Mouse (Mus musculus) midbrain, embryonic 16.5 days (tissue): ENCODE results near the gene Ccne1. TPM values are rescaled to one million over a fixed set of nuclear protein-coding genes. Genes with fewer than 3 reads are reported as not detected.
A peak's percentile ranks its signal among the peaks of the same experiment; 100 is the strongest.

ENCODE experiments used
- ATAC-seq: fragments of 200-750 bp; cut with Nextera tagmentation; 2 replicates; pipeline ENCODE4 v1.8.0; 2017; ENCODE audit warnings: moderate TSS enrichment
- H3K27ac ChIP-seq: fragments of 300-500 bp; sonication (generic); 2 replicates; pipeline ENCODE4 v1.5.1; 2014; ENCODE audit warnings: mild to moderate bottlenecking, low read length, mixed read lengths
- H3K27me3 ChIP-seq: fragments of 300-500 bp; sonication (generic); 2 replicates; pipeline ENCODE4 v1.6.1; 2014; ENCODE audit warnings: low read depth, low read length, mixed read lengths; ENCODE audit not compliant: control insufficient read depth, insufficient read depth
- H3K36me3 ChIP-seq: fragments of 300-500 bp; sonication (generic); 2 replicates; pipeline ENCODE4 v1.6.1; 2014; ENCODE audit warnings: mild to moderate bottlenecking, low read length, moderate library complexity, mixed read lengths; ENCODE audit not compliant: control insufficient read depth, insufficient read depth
- H3K4me1 ChIP-seq: fragments of 300-500 bp; sonication (generic); 2 replicates; pipeline ENCODE4 v1.6.1; 2014; ENCODE audit warnings: mild to moderate bottlenecking, low read length, mixed read lengths; ENCODE audit not compliant: control insufficient read depth, insufficient read depth
- H3K4me2 ChIP-seq: fragments of 300-500 bp; sonication (generic); 2 replicates; pipeline ENCODE4 v1.6.1; 2014; ENCODE audit warnings: mild to moderate bottlenecking, low read length, mixed read lengths
- H3K4me3 ChIP-seq: fragments of 300-500 bp; sonication (generic); 2 replicates; pipeline ENCODE4 v1.5.1; 2014; ENCODE audit warnings: low read depth, mild to moderate bottlenecking, low read length, moderate library complexity, mixed read lengths
- H3K9ac ChIP-seq: fragments of 300-500 bp; sonication (generic); 2 replicates; pipeline ENCODE4 v1.6.1; 2014; ENCODE audit warnings: low read depth, low read length, mixed read lengths
- H3K9me3 ChIP-seq: fragments of 300-500 bp; sonication (generic); replicated peaks from 2 replicates; pipeline ENCODE4 v1.6.1; 2014; ENCODE audit warnings: mild to moderate bottlenecking, low read length, mixed read lengths; ENCODE audit not compliant: control insufficient read depth, poor library complexity, severe bottlenecking
- WGBS: fragments of 180-500 bp; shearing (Covaris S2); extraction: QIAGEN DNeasy Blood & Tissue Kit; methylation state at CpG from one replicate; pipeline ENCODE4 v1.1.7; 2014; 5-methylcytosine and 5-hydroxymethylcytosine counted together
- polyA plus RNA-seq: library from polyadenylated mRNA; unstranded; fragments of >200 nt; fragmentation: Nextera tagmentation; extraction: Ambion mirVana; gene quantifications from 2 replicates; pipeline ENCODE4 v1.2.1, GENCODE M21; 2015

Ccne1 gene
- polyA plus RNA-seq, 1 experiment from 2014 or later = 13.2 TPM

DNA sequence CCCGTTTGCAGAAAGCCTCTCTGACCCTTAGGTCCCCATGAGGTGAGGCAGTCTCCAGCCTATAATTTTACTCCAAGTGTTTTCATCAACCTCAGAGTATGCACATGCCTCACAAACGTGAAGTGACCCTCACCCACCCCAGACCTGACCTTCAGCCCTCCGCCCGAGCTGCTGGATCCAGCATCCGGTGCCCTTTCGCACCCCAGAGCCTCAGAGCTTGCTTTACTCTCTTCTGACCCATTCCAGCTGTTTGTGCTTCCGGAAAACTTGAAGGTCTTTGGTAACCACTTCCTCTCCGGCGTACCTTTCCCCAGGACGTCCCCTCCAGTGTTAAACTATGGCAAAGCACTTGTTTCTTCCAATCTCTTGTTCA lies 912 bp upstream of the Ccne1 start:
- ATAC-seq = no peak; the same call in 1 of the 2 replicates
- Histone ChIP-seq H3K9me3 (no peaks in the 10 kb centered on the region), H3K27ac (no peak overlapping the region), H3K36me3 (no peaks in the 10 kb centered on the region), H3K27me3 (peaks cover 3% of the 10 kb centered on the region; the same call in 1 of the 2 replicates), H3K4me3 (peak overlapping the region; percentile 73), H3K4me2 (peak overlapping the region; percentile 94), H3K9ac (peak overlapping the region; percentile 73), H3K4me1 (peaks cover 12% of the 10 kb centered on the region; the same call in 1 of the 2 replicates)
- 34% methylated on average over 10 of the region's 10 CpGs for WGBS

DNA sequence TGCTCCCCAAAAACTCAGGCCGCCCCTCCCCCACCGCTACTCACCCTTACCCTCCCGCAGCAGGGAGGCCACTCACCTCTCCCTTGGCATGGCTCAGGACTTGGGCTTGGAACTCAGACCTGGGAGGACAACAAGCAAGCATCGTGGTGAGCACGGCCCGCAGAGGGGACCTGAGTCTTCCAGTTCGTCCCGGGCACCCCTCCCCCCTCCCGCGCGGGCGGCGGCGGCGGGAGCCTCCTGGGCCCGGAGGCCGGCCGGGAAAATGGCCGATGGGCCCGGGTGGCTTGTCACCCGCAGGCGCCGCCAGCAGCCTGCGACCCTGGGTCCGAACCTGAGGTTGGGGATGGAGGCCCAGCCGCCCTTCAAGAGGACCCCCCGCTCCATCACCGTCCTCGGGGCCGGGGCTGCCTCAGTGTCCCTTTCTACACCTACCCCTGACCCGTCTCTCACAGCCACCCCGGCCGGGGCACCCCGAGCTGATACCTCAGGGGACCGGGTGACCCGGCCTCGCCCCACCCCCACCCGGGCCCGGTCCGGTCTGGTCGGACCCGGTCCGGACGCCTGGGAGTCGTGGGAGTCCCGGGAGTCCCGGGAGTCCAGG lies 523 bp downstream of the Ccne1 start:
- ATAC-seq = peak; percentile 71
- H3K4me2 ChIP-seq = peak overlapping the region; percentile 94

DNA sequence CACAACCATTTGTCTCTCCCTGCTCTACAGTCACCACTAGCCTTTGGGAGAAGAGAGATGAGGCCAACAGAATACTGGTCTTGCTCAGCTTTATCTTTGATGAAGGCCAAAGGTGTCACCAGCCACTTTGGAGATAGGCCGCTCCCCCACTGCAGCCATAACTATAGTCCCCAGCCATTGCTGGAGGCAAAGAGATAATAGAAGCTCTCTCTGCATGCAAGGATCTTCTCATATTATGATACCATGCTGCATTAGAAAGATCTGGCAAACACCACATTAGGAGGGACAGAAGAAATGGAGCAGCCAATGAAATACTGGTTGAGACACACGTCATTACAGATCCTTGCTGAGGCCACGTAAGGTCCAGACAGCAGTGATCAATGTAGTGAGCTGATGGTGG lies 2.0 kb downstream of the Ccne1 start:
- no peak for ATAC-seq
- no peak overlapping the region for H3K9ac ChIP-seq
- WGBS = 86% methylated on average over 3 of the region's 3 CpGs
- no peak overlapping the region for H3K27ac ChIP-seq
- 0 out of 2 replicates have a peak, but pooled peaks cover 2% of the 10 kb centered on the region for H3K36me3 ChIP-seq
- H3K4me1 ChIP-seq = peaks cover 12% of the 10 kb centered on the region; the same call in 1 of the 2 replicates
- no peak overlapping the region for H3K4me2 ChIP-seq
- H3K9me3 ChIP-seq = no peaks in the 10 kb centered on the region
- no peak overlapping the region for H3K4me3 ChIP-seq
- H3K27me3 ChIP-seq = peaks cover 3% of the 10 kb centered on the region; the same call in 1 of the 2 replicates

More for the DNA sequence above, 523 bp downstream of the Ccne1 start:
- H3K9me3 ChIP-seq = no peaks in the 10 kb centered on the region
- no peaks in the 10 kb centered on the region for H3K36me3 ChIP-seq
- H3K27me3 ChIP-seq = peaks cover 3% of the 10 kb centered on the region; the same call in 1 of the 2 replicates
- H3K27ac ChIP-seq = no peak overlapping the region; the same call in 1 of the 2 replicates
- peak overlapping the region; percentile 78 for H3K9ac ChIP-seq
- H3K4me3 ChIP-seq = peak overlapping the region; percentile 73
- under 1% methylated on average over 38 of the region's 47 CpGs for WGBS
- H3K4me1 ChIP-seq = peaks cover 12% of the 10 kb centered on the region; the same call in 1 of the 2 replicates

DNA sequence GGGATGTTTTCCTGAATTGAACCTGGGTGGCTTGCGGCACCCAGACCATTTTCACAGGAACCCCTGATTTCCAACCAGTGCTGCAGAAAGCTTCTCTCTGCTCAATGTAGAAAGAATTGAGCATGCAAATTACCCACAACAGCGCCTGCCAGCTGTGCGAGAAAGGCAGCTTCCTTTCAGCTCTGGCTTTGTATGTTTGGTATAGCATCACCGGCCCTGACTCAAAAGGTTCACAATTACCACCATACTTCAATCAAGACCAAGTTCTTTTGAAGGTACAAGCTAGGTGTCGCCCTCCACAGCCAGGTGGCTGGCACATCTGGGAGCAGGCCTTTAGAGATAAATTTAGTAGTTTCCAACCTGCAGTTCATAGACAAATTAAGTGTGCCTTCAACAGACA lies 3.2 kb downstream of the Ccne1 start:
- Histone ChIP-seq H3K4me1 (peaks cover 12% of the 10 kb centered on the region; the same call in 1 of the 2 replicates), H3K27ac (no peak overlapping the region), H3K36me3 (0 out of 2 replicates have a peak, but pooled peaks cover 4% of the 10 kb centered on the region), H3K4me2 (no peak overlapping the region), H3K4me3 (no peak overlapping the region), H3K9me3 (no peaks in the 10 kb centered on the region), H3K9ac (no peak overlapping the region), H3K27me3 (no peaks in the 10 kb centered on the region)
- 68% methylated on average over 5 of the region's 5 CpGs for WGBS
- no peak for ATAC-seq

DNA sequence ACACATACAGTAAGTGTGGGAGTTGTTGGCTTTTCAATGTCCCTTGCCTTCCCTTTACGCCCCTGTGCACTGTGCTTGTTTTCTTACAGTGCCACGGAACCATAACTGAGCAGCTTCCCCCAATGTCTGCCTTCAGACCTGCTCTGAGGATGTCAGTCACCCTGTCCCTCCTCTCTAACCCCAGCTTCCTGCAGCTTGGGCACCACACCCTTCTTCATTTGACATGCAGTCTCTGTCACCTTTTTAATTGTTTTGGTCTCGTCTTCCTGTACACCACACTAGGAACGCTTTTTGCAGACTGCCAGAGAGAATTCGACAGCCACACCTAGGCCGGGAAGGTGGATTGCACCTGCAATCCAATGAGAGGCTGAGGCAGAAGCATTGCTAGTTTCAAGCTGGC lies 13.0 kb downstream of the Ccne1 start:
- ATAC-seq = no peak
- Histone ChIP-seq H3K27ac (no peak overlapping the region), H3K4me3 (no peak overlapping the region), H3K27me3 (no peaks in the 10 kb centered on the region), H3K9me3 (no peaks in the 10 kb centered on the region), H3K4me1 (no peaks in the 10 kb centered on the region), H3K36me3 (no peaks in the 10 kb centered on the region), H3K4me2 (no peak overlapping the region), H3K9ac (no peak overlapping the region)
- WGBS = 86% methylated on average over 6 of the region's 6 CpGs

DNA sequence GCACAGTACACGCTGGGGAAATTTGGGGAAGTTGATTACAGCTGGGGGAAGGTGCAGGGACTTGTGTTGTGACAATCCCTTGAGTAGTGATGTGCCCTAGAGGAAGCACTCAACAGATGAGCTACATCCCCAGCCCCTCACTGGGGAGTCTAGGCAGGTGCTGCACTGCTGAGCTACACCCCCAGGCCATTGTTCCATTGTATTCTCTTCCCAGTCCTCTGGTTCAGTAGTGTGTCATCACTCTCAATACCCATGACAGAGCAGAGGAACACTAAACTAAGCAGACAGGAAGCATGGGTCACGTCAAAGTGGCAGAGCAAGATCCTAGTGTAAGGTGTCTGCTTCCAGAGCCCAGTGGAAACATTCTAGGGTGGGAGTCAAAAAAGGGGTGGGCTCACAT lies 14.2 kb downstream of the Ccne1 start:
- WGBS = 59% methylated on average over 2 of the region's 2 CpGs
- ATAC-seq = no peak

DNA sequence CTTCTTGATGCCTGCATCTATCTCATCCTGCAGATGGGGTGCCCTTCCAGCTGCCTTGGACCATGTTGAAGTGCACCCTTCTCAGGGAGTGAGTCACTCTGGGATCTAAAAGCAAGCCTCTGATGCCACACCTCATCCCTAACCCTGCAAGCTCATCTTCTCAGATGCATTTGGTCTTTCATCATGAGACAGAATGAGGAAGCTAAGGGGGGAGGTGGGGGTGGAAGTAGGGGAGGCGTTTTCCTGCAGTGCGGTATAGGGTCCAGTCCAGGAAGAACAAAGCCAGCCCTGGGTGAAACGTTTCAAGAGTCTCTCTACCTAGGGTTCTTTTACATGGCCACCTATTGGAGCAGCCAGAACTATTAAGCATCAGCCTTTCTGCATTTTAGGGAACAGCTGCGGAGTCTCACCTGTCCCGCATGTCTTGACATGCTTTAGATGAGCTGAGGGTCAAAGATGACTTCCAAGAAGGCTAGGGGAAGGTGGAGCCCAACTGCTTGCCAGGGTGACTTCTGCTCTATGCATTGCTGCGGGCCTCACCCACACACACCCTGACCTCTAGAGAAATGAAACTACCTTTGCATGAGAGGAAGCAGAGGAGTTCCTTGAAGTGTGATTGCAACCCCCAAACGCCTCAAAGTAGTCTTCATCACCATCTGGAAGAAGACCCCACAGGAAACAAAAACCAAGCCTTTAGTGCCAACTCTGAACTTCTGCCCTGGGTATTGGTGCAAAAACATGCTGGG lies 17.2 kb downstream of the Ccne1 start:
- H3K4me1 ChIP-seq = peaks cover 8% of the 10 kb centered on the region
- WGBS = 82% methylated on average over 7 of the region's 7 CpGs
- H3K36me3 ChIP-seq = no peaks in the 10 kb centered on the region
- no peak overlapping the region for H3K9ac ChIP-seq
- no peak overlapping the region for H3K27ac ChIP-seq
- H3K9me3 ChIP-seq = no peaks in the 10 kb centered on the region
- no peak overlapping the region for H3K4me2 ChIP-seq
- H3K27me3 ChIP-seq = peaks cover 13% of the 10 kb centered on the region
- no peak for ATAC-seq
- no peak overlapping the region for H3K4me3 ChIP-seq

More for the DNA sequence above, 14.2 kb downstream of the Ccne1 start:
- no peak overlapping the region for H3K4me2 ChIP-seq
- no peak overlapping the region for H3K9ac ChIP-seq
- H3K27ac ChIP-seq = no peak overlapping the region
- H3K4me1 ChIP-seq = no peaks in the 10 kb centered on the region
- no peak overlapping the region for H3K4me3 ChIP-seq
- H3K36me3 ChIP-seq = no peaks in the 10 kb centered on the region
- H3K27me3 ChIP-seq = no peaks in the 10 kb centered on the region
- H3K9me3 ChIP-seq = no peaks in the 10 kb centered on the region

DNA sequence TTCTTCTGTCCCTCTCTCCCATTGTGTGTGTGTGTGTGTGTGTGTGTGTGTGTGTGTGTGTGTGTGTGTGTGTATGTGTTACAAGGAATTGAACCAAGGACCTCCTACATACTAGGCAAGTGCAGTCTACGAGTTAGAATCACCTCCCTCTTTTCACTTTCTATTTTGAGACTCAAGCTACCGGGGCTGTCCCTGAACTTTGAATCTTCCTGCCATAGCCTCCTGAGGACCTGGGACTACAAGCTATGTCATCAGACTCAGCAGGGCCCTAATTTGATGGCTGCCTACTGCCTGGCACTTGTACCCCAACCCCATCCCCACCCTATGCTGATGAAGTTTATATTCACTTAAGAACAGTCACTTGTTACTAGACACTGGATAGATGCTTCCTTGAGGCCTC lies 18.9 kb downstream of the Ccne1 start:
- Histone ChIP-seq H3K4me2 (no peak overlapping the region), H3K4me3 (no peak overlapping the region), H3K9me3 (no peaks in the 10 kb centered on the region), H3K27ac (no peak overlapping the region), H3K36me3 (no peaks in the 10 kb centered on the region), H3K27me3 (peaks cover 13% of the 10 kb centered on the region), H3K9ac (no peak overlapping the region), H3K4me1 (peaks cover 13% of the 10 kb centered on the region)
- ATAC-seq = no peak
- 75% methylated on average over 2 of the region's 2 CpGs for WGBS

DNA sequence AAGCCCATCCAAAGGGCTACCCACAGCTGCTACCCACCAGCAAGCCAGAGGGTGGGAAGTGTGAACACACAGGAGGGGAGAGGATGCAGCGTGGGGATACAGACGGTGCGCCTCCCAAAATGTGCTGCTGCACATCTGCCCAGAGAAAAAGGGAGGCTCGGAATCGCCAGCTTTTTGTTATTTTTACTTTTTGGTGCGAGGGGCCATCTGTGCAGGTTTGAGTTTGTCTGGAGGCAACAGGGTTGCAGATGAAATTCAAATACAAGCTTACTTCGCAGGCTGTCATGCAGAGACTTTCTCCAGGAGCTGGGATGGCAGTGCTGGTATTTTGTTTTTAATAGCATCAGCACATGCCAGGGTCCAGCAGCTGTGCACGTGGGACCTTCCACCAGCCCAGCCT lies 19.5 kb downstream of the Ccne1 start:
- Histone ChIP-seq H3K4me1 (peaks cover 13% of the 10 kb centered on the region), H3K4me3 (no peak overlapping the region), H3K9ac (no peak overlapping the region), H3K9me3 (no peaks in the 10 kb centered on the region), H3K36me3 (no peaks in the 10 kb centered on the region), H3K4me2 (no peak overlapping the region), H3K27ac (no peak overlapping the region), H3K27me3 (peaks cover 13% of the 10 kb centered on the region)
- 89% methylated on average over 8 of the region's 8 CpGs for WGBS
- ATAC-seq = no peak
